Mouse (Mus musculus) T-helper 2 cell (primary cell): ENCODE data around the gene Hand2.

Experiments used
- in situ Hi-C: fragments of 300-600 bp; cut with MboI, MseI; formaldehyde crosslinking; loops from one replicate; pipeline ENCODE4 v1.15.1; 2025; ENCODE audit warnings: high pct_unique_total_duplicates

The Hand2 gene

GRCm38 (mm10) chr8:57324091-57324490 lies 3.3 kb downstream of the Hand2 start:
- in situ Hi-C loops, result loop anchor here (10.0 kb wide), 1 partner anchor 191 kb away; the partner anchor contains the start of gene Hmgb2

GRCm38 (mm10) chr8:57324671-57325070 lies 3.9 kb downstream of the Hand2 start:
- in situ Hi-C loops, result loop anchor here (10.0 kb wide), 1 partner anchor 190 kb away; the partner anchor contains the start of gene Hmgb2

GRCm38 (mm10) chr8:57325111-57325891 lies 4.5 kb downstream of the Hand2 start:
- in situ Hi-C loops, result loop anchor here (10.0 kb wide), 1 partner anchor 190 kb away; the partner anchor contains the start of gene Hmgb2

GRCm38 (mm10) chr8:57326091-57327065 lies 5.6 kb downstream of the Hand2 start:
- in situ Hi-C loops, result loop anchor here (10.0 kb wide), 1 partner anchor 188 kb away; the partner anchor contains the start of gene Hmgb2

- in situ Hi-C loops, result loop anchor here (10.0 kb wide), 1 partner anchor 187 kb away; the partner anchor contains the start of gene Hmgb2
Measured at GRCm38 (mm10) chr8:57327281-57328160, 6.7 kb downstream of the Hand2 start.

- in situ Hi-C loops, result loop anchor here (10.0 kb wide), 1 partner anchor 186 kb away; the partner anchor contains the start of gene Hmgb2
Measured at GRCm38 (mm10) chr8:57328161-57328920, 7.6 kb downstream of the Hand2 start.

GRCm38 (mm10) chr8:57328931-57329341 lies 8.2 kb downstream of the Hand2 start:
- in situ Hi-C loops, result loop anchor here (10.0 kb wide), 1 partner anchor 186 kb away; the partner anchor contains the start of gene Hmgb2

- in situ Hi-C loops, result no loop called here
Measured at GRCm38 (mm10) chr8:57330106-57330505, 9.3 kb downstream of the Hand2 start.

- in situ Hi-C loops, result no loop called here
Measured at GRCm38 (mm10) chr8:57331727-57332630, 11.2 kb downstream of the Hand2 start.

GRCm38 (mm10) chr8:57332676-57333482 lies 12.1 kb downstream of the Hand2 start:
- in situ Hi-C loops, result no loop called here

GRCm38 (mm10) chr8:57333483-57333770 lies 12.6 kb downstream of the Hand2 start:
- in situ Hi-C loops, result no loop called here

- in situ Hi-C loops, result no loop called here
Measured at GRCm38 (mm10) chr8:57333795-57334551, 13.2 kb downstream of the Hand2 start.

- in situ Hi-C loops, result no loop called here
Measured at GRCm38 (mm10) chr8:57334714-57335113, 13.9 kb downstream of the Hand2 start.

- in situ Hi-C loops, result no loop called here
Measured at GRCm38 (mm10) chr8:57337271-57338030, 16.7 kb downstream of the Hand2 start.

GRCm38 (mm10) chr8:57339711-57340650 lies 19.2 kb downstream of the Hand2 start:
- in situ Hi-C loops, result no loop called here
